Mouse (Mus musculus) right cerebral cortex, postnatal 14 days (tissue): ENCODE data around the gene Olfr466.

Source experiments
- DNase-seq: peaks from one replicate; pipeline ENCODE4 v3.0.0; 2022

Gene Olfr466

DNA sequence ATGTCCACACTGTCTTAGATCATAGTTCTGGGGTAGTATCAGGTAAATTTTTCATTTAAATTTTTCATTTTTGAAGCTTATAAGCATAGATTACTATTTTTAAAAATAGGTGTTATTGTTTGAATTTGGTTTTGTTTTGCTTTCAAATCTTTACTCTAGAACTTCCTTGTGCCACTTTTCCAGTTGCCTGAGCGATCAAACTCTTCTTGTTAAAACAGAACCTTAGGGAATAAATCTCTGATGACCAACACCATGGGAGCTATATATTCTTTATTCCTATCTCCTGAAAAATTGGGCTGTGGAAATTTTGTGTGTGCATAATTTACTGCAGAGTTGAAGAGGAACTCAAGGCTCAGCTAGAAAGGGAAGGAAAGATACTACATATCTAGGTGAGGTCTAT is at the start of gene Olfr466:
Gene Olfr466 (plus strand): TSS at position 301 of the 400 bp plus-strand sequence.
- DNase-seq = no peak

DNA sequence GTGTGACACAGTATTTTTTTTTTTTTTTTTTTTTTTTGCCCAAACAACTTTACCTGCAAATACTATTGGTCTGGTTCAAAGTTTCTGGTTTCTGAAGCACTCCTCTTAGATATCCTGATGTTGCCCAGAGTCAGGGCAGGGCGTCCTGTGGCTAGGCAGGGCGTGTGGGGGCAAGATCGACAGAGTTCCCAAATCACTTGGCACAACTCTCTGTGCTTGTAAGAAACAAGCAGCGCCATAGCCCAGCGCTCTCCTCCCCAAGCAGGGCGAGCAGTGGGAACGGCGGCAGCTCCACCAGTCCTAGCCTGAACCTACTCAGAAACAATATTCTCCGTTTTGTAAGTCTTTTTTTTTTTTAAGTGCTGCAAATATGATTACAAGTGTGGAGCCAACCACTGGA is 49.4 kb upstream of the Olfr466 start:
- no peak for DNase-seq

DNA sequence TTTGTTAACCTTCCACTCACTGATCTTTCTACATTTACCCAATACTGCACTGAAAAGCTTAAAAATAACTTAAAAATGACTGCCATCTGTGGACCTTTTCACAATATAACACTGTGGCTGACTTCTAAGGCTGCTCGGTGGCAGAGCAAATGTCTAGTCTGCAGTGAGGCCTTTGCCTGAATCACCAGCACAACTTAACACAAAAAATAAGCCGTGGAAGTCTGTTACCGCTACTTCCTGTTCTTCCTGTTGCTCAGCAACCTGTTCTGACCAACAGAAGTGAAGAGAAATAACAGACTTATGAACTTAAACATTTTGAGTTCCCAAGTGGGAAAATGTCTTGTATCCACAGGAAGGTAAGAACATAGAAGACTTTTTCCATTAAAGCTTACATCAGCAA is 48.8 kb upstream of the Olfr466 start:
- no peak for DNase-seq

DNA sequence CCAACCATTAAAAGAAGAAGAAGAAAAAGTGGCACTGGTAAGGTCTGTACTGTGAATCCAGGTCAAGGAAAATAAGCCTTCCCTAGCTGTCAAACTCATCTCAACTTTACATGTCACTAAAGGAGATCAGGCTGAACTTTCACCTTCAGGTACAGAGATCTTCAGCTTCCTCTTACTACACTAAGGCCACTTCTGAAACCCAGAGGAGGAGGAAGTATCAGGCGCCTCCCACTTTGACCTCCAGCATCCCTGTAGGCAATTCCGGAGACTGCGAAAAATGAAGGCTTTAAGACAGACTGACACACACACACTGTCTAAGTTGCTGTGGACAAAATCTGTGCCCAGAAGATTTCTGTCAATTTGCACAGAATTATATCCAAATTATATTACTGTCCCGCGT is 38.1 kb upstream of the Olfr466 start:
- DNase-seq = no peak

DNA sequence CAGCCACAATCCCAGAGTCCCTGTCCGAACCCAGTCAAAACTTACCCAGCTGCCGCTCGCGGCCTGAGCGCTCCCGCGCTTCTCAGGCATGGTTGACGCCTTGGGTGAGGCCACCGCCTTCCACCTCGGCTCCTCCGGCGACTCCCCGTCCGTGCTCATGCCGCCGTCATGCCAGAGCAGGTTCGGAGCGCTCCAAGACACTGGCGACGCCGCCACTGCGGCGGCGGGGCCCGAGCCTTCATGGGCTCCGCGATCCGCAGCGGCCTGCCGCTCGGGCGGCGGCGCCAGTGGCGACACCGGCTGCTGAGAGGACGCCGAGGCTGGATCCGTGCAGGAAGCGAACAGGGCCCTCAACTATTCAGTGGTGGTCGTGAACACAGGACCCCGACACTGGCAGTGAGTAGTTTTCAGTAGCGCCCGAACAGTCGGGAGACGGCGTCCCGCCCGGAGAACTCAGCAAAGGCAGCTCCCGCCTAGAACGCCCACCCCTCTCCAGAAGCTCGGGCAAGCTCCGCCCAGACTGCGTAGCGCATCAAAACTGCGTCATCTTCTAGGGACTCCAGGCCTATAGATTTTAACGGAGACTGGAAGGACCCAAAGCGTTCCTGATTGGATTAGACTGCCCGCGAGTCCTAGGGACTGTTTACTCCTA is 37.5 kb upstream of the Olfr466 start, which contains the start of gene Mfsd14b:
Gene Mfsd14b (minus strand): TSS at position 517 of the 652 bp plus-strand sequence.
- DNase-seq = peak; percentile 87

DNA sequence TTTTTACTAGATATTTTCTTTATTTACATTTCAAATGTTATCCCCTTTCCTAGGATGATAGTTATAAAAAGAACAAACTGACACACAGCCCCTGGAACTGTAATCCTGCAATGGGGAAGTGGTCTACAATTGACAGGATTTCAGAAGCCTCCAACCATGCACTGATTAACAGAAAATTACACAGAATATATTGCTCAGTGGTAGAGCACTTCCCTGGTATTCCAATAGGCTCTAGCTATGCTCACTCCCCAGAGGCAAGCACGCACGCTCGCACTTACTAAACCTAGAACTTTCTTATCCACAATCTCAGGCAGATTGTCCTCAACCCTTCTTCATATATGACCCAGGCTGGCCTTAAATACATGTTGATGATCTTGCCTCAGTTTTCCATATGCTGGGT is 36.8 kb upstream of the Olfr466 start:
- no peak for DNase-seq

DNA sequence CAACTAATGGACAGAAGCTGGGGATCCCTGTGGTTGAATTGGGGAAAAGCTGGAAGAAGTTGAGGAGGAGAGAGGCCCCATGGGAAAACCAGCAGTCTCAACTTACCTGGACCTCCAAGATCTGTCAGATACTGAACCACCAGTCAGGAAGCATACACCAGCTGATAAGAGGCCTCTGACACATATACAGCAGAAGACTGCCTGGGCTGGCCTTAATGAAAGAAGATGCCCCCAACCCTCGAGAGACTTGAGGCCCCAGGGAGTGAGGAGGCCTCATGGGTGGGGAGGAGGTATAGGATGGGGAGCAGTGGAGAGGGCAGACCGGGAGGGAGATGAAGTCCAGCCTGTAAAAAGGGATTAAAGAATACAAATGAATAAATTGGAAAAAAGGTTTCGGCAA is 29.1 kb upstream of the Olfr466 start:
- DNase-seq = no peak

DNA sequence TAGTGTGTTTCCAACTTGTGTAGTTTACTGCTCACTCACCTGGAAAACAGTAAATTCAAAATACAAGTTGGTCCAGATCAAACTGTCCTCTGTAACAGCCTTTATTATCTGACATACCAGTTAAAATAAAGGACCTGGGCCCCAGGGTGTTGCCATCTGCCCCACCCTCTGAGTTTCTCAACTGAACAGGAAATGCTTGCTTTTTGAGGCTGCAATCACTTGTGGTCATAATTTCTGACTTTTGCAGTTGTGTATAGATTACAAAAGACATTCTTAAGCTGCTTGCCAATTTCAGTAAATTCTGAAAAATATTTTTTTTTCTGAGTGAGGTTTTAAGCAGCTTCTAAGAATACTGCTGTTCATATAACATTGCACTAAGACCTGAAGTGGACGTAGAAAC is 27.9 kb upstream of the Olfr466 start:
- no peak for DNase-seq

DNA sequence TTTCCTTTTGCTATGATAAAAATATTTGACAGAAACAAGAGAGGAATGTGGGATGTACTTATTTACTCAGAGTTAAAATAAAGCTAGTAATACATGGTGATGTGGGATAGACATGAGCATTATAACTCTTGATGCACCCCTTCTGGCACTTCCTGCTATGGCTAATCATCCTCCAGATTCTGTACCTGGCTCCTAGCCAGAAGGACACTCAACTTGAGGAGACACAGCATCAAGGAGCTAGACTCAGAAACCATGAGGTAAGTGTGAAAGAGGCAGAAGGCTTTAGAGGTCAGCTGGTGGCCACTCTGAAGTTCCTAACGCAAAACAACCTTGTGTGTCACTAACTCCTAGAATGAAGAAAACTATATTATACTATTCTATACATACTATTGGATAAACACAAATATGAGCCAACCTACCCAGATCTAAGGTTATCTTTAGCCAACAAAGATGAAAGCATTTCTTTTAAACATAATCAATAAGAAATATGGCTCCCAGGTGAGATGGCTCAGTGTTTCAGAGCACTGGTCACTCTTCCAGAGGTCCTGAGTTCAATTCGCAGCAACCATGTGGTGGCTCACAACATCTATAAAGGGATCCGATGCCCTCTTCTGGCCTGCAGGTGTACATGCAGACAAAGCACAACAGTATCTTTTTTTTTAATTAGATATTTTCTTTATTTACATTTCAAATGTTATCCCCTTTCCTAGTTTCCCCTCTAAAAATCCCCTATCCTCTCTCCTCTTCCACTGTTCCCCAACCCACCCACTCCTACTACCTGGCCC is 22.8 kb upstream of the Olfr466 start:
- no peak for DNase-seq

DNA sequence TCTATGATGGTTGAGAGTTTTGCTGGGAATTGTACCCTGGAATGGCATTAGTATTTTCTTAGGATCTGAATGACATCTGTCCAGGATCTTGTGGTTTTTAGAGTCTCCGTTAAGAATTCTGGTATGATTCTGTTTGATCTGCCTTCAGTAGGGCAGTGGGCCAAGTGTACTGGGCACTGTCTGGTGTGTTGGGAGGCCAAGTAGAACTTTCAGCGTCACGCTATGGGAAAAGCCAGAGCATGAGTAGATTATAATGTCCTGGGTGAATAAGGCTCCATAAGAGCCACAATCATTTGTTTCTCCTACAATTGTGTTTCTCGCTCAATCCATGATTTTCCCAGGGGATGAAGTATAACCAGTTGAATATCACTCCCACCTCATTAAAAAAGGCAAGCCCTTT is 12.3 kb upstream of the Olfr466 start, which contains the start of gene Olfr465-ps1:
Gene Olfr465-ps1 (plus strand): TSS at position 301 of the 400 bp plus-strand sequence.
- no peak for DNase-seq

DNA sequence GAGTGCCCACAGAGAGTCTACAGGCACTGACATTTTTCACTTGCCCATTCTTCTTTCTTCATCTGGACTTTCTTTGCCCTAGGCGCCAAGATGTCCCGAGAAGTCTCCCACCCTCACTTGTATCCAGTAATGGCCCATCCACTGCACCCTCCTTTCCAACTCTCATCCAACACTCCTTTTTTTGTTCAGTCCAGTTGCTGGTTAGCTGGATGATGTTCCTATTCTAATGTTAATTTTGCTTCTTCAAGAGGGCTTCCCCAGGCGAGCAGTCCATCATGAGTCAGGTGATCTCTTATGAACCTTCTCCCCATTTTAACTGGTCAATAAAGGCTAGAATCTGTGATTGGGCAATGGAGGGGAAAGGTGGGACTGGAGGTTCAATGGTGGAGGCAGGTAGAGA is 24.1 kb downstream of the Olfr466 start:
- no peak for DNase-seq

DNA sequence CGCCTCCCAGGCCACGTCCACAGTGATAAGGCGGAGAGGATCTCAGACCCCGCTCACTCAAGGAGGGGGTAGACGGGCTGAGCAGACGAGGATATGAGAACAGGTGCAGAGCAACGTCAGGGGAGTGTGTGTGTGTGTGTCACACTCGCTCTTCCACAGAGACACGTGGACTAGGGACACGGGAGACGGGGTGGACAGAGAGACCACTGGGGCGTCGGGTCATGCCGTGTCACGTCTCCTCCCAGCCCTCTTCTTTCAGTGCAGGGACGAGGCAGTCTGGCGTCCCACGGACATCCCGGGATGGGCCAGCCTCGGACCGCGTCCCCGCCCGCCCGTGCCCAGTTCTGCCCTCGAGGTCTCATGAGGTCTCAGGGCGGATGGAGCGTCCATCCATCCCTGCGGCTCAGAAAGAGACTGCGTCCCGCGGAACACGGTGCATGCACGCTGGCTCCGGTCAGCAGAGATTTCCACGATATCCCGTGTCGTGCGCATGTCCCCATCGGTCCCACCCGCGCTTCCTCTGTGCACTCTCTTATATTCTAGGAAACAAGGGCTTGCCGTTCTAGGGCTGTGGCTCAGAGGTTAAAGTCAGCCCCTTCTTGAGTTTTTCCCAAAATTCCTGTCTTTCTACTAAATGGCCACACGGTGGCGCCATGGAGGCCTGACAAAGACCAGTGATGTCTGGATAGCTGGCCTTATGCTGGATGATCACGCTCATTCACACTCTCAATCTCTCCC is 25.9 kb downstream of the Olfr466 start:
- DNase-seq = peak; percentile 26

DNA sequence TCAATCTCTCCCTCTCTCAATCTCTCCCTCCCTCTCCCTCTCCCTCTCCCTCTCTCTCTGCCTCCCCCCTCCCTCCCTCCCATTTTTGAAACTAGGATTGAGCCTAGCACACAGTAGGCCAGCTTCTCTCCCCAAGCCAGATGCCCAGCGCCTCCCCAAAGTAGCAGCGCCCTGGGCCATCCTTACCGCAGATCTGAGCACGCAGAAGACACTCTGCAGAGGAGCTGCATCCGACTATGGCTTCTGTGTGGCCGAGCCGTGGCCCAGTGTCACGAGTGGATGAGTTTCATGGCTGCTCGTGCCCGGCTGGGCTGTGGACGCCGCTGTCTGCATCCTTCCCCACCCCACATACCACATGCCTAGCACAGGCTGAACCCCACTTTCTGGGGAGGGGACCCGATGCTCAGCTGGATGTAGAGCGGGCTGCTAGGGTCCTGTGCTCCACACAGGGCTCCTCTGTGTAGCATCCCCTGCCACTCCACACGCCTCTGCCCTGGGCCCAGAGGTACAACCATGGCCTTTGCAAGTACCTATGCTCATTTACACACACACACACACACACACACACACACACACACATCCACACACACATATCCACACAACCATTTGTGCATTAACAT is 26.5 kb downstream of the Olfr466 start:
- DNase-seq = no peak

DNA sequence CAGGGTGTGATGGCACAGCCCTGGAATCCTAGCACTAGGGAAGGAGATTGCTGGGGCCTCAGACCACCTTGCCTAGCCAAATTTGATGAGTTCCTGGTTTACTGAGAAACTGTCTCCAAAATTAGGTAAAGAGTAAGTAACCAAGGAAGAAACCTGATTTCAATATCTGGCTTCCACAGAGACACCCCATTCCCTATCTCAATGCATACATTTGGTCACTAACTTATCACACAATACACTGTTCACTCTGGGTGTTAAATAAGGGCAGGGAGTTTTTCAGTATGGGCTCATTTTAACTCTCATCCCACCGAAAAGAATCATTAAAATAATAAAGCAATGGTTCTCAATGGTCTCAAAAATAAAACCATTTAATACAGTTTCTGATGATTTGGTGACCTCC is 50.6 kb downstream of the Olfr466 start:
- DNase-seq = no peak
